Mouse (Mus musculus) heart, adult 2 months (tissue): Measurements from ENCODE around the gene Gstt2. TPM values are rescaled to one million over a fixed set of nuclear protein-coding genes. Genes with fewer than 3 reads are reported as not detected.

Experiments used
- DNase-seq, 2 experiments: peaks; one replicate each; pipeline ENCODE4 v3.0.0; 2021
- H3K27ac ChIP-seq: fragments of 200-600 bp; 2 replicates; pipeline ENCODE4 v1.8.1; 2022
- H3K27me3 ChIP-seq: fragments of 200-500 bp; 2 replicates; pipeline ENCODE4 v1.6.1; 2012; ENCODE audit warnings: mild to moderate bottlenecking, low read length, inconsistent platforms, mixed read lengths; ENCODE audit not compliant: control insufficient read depth, insufficient read depth
- H3K36me3 ChIP-seq: fragments of 200-500 bp; 2 replicates; pipeline ENCODE4 v1.6.1; 2012; ENCODE audit warnings: low read length, inconsistent platforms; ENCODE audit not compliant: control insufficient read depth, insufficient read depth
- H3K4me1 ChIP-seq: fragments of 200-500 bp; 2 replicates; pipeline ENCODE4 v1.6.1; 2011; ENCODE audit warnings: low read length; ENCODE audit not compliant: control insufficient read depth, insufficient read depth
- H3K4me3 ChIP-seq: fragments of 200-600 bp; 2 replicates; pipeline ENCODE4 v1.8.1; 2022
- H3K79me2 ChIP-seq: fragments of 200-500 bp; replicated peaks from 2 replicates; pipeline ENCODE4 v1.6.1; 2012; ENCODE audit warnings: mild to moderate bottlenecking, inconsistent platforms, low read length, moderate library complexity, mixed read lengths; ENCODE audit not compliant: control insufficient read depth, insufficient read depth
- H3K9ac ChIP-seq: fragments of 200-500 bp; 2 replicates; pipeline ENCODE4 v1.6.1; 2012; ENCODE audit warnings: low read depth, mild to moderate bottlenecking, control low read depth, inconsistent platforms, low read length, mixed read lengths
- CTCF ChIP-seq: fragments of 200-600 bp; IDR thresholded peaks from 2 replicates; pipeline ENCODE4 v1.8.1; 2022; ENCODE audit warnings: antibody characterized with exemption, mild to moderate bottlenecking, moderate library complexity
- EP300 ChIP-seq: fragments of 200-500 bp; IDR thresholded peaks from 2 replicates; pipeline ENCODE4 v1.6.1; 2011; ENCODE audit warnings: low read depth, low read length, control low read depth; ENCODE audit not compliant: insufficient read depth
- POLR2A ChIP-seq: fragments of 200-500 bp; IDR thresholded peaks from 2 replicates; pipeline ENCODE4 v1.6.1; 2011; ENCODE audit warnings: mild to moderate bottlenecking, low read depth, low read length, control low read depth; ENCODE audit not compliant: insufficient read depth
- WGBS: fragments of 180-500 bp; shearing (Covaris S2); methylation state at CpG from one replicate; pipeline ENCODE4 v1.1.7; 2018; 5-methylcytosine and 5-hydroxymethylcytosine counted together
- intact Hi-C: fragments of 180-260 bp; cut with DNase I; formaldehyde crosslinking; loops from one replicate; pipeline ENCODE4 v1.15.1; 2025
- long read RNA-seq: library from polyadenylated mRNA; stranded (forward); transcript quantifications from one replicate; pipeline ENCODE4 v2.0.0, GENCODE M21; 2021
- polyA plus RNA-seq: library from polyadenylated mRNA; depleted of rRNA; stranded (reverse); fragments of >200 nt; gene quantifications from 2 replicates; pipeline ENCODE4 v1.2.3, GENCODE M21; 2012; rRNA removed
- total RNA-seq, 2 experiments: library from RNA; stranded (reverse); gene quantifications; 2 replicates each; pipeline ENCODE4 v1.2.3; 2021

The Gstt2 gene
- total RNA-seq: 10 to 100 TPM in 1 of 2 experiments, 1 to 10 TPM in 1; 8.0 to 12.8 TPM
- 53.4 and 69.1 TPM in 2 replicates for polyA plus RNA-seq
- long read RNA-seq, transcript Gstt2-201 (5 exons, 1,370 nt): major isoform, 6 of 6 reads
- long read RNA-seq, partial matches to known transcripts: 0 of 6 reads
- long read RNA-seq, other reads (novel, unspliced or antisense): 0 of 6 reads

DNA sequence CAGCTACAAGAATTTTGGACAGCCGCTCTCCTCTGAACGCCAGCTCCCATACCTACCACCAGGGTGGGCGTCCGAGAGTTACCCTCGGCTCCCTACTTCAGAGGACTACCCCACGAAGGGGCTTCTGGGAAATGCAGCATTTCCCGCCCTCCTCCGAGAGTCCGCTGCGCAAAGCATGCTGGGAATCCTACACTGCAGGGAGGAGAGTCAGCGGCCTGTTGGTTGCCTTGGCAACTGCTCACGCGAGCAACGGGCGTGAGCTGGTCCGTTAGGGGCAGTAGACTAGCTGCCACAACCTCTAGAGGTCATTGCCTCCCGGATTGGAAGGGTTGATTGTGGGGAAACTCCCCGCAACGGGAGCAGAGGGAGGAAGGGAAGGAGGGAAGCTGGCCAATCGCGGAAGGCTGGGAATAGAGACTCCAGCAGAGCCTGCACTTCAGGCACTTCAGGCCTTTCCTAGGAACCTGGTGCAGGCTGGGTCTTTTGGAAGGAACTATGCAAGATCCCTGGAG lies at the start of gene Gstt2:
Gene Gstt2, minus strand, starts transcription at position 177 of the 512 bp plus-strand sequence.
- Histone ChIP-seq H3K27ac (peak within 1 kb of the TSS; percentile 81), H3K27me3 (no peaks in the 10 kb centered on the region), H3K4me3 (peak within 1 kb of the TSS; percentile 72), H3K36me3 (no peaks in the 10 kb centered on the region), H3K4me1 (peaks cover 2% of the 10 kb centered on the region), H3K79me2 (no peaks in the 10 kb centered on the region), H3K9ac (peak within 1 kb of the TSS; percentile 70)
- DNase-seq: peak; percentile 92 to 95
- intact Hi-C loops: no loop called here
- under 1% methylated on average over 21 of the region's 21 CpGs for WGBS
- TF ChIP-seq POLR2A (peak; percentile 90), EP300 (peak; percentile 82), CTCF (peak; percentile 61)

DNA sequence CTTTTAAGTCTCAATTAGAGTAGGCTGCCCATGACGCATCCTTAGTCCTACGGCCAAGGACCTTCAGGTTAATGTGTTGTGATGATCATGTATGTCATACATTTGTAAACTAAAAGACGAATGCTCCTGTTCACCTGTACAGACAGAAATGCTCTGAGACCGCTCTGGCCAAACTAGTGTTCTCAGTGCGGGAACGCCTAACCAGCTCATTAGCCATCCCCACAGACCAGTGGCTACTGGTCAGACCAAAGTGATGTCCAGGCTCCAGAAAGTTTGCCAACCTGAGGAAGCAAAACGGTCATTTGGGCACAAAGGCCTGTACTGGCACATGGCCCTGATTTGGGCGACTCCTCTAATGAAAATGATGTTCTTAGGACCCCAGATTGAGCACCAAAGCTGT lies 47.5 kb upstream of the Gstt2 start:
- Histone ChIP-seq H3K27ac (no peak overlapping the region), H3K36me3 (no peaks in the 10 kb centered on the region), H3K4me1 (no peaks in the 10 kb centered on the region), H3K4me3 (no peak overlapping the region), H3K27me3 (no peaks in the 10 kb centered on the region), H3K79me2 (no peaks in the 10 kb centered on the region), H3K9ac (no peak overlapping the region)
- intact Hi-C loops: no loop called here
- 92% methylated on average over 8 of the region's 8 CpGs for WGBS
- DNase-seq: no peak
- no peak for TF ChIP-seq POLR2A
- TF ChIP-seq CTCF: no peak
- TF ChIP-seq EP300: no peak

DNA sequence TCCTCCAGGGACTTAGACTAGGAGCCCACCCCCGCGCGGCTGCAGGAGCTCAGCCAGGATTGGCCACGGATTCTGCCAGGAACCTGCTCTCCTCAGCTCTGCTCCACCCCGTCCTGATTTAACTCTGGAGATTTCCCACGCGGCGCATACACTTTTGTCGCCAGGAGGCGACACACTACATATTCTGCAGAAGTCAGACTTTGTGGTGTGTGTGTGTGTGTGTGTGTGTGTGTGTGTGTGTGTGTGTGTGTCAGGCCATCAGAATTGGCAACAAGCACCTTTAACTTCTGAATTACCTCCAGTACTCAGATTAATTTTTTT lies 46.0 kb upstream of the Gstt2 start:
- intact Hi-C loops: loop anchor here (1.0 kb wide), 1 partner anchor 68 kb away; no protein-coding TSS in a partner anchor
- peak; percentile 64 for TF ChIP-seq CTCF
- TF ChIP-seq POLR2A: no peak
- TF ChIP-seq EP300: no peak
- no peak overlapping the region for H3K9ac ChIP-seq
- WGBS: 1% methylated on average over 10 of the region's 10 CpGs
- peak; percentile 79 for DNase-seq
- no peaks in the 10 kb centered on the region for H3K4me1 ChIP-seq
- no peak overlapping the region for H3K27ac ChIP-seq
- H3K79me2 ChIP-seq: no peaks in the 10 kb centered on the region
- H3K36me3 ChIP-seq: no peaks in the 10 kb centered on the region
- no peak overlapping the region for H3K4me3 ChIP-seq
- no peaks in the 10 kb centered on the region for H3K27me3 ChIP-seq

DNA sequence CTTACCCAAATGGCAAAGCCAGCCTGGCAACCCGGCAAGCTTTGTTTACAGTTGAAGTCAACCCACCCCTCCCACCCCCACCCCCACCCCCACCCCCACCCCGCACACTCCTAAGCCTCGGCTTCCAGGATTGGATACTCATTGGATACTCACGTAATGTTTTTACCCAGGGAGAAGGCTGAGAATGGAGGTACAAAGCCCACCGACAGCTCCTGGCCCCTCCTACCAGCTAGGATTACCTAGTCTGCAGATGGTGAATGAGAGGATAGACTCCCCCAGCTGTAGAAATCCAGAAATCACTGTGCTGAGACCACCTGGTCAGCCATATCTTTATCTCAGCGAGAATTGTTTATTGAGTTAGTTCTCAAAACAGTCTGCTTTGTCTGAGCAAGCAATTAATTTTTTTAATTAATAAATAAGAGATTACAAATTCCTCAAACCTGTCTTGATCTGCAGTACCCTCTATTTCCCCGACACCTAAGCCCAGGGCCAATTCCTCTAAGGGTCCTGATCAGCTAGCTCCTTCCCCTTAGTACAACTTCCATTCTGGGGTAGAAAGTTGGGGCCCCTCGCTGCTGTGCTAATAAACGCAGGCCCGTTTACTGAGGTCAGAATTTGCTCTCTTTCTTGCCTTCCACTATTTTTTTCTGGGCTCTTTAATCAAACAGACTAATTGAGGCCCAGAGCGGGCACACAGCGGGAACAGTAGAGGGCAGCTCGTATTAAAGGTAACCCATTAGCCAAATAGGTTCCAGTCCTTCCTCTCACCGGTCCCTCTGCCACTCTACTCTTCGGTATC lies 45.4 kb upstream of the Gstt2 start:
- intact Hi-C loops: loop anchor here (1.0 kb wide), 1 partner anchor 69 kb away; no protein-coding TSS in a partner anchor
- Histone ChIP-seq H3K27me3 (no peaks in the 10 kb centered on the region), H3K9ac (no peak overlapping the region), H3K27ac (no peak overlapping the region), H3K4me3 (no peak overlapping the region), H3K4me1 (no peaks in the 10 kb centered on the region), H3K36me3 (no peaks in the 10 kb centered on the region), H3K79me2 (no peaks in the 10 kb centered on the region)
- DNase-seq: no peak
- WGBS: 28% methylated on average over 15 of the region's 15 CpGs
- TF ChIP-seq CTCF (no peak), POLR2A (no peak)

DNA sequence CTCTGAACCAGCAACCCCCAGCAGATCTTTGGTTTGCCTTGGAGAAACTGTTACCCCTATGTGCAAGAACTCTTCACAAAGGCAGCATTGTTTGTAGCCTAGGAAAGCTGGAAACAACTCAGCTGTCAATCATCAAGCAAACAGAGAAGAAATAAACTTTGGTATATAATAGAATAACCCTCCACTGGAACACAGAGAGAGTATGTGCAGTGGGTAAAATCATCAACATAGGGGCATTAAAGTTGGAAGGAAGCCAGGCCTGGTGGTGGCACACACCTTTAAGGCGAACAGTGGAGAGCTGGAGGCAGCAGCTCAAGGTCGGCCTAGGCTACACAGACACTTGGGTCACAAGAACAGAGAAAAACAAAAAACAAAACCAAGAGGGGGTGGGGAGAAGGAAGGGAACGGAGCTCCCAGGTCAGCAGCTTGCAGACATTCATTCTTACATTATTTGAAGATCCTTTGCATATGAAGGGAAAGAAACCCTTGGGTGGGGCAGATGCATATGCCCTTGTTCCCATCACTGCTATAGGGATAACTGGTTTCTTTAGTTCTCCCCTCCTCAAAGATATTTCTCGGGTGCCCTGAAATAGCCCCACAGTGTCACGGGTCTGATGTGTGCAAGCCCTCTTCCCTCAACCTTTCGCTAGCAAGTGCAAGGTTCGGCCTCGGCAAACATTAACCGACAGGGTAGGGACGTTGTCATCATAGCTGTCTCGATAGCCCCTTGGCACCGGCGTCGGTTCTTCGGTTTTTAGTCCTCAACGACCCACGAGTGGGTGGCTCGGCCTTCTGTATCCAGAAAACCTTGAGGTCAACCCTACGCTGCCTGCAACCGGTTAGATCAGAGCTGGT lies 44.6 kb upstream of the Gstt2 start:
- WGBS: 40% methylated on average over 20 of the region's 20 CpGs
- intact Hi-C loops: no loop called here
- Histone ChIP-seq H3K79me2 (no peaks in the 10 kb centered on the region), H3K4me1 (no peaks in the 10 kb centered on the region), H3K27ac (no peak overlapping the region), H3K27me3 (no peaks in the 10 kb centered on the region), H3K4me3 (no peak overlapping the region), H3K9ac (no peak overlapping the region), H3K36me3 (no peaks in the 10 kb centered on the region)
- no peak for DNase-seq
- TF ChIP-seq POLR2A: no peak
- TF ChIP-seq CTCF: no peak
- no peak for TF ChIP-seq EP300
